Mouse (Mus musculus) midbrain, embryonic 16.5 days (tissue): Measurements from ENCODE around the gene Ogfr. TPM values are rescaled to one million over a fixed set of nuclear protein-coding genes. Genes with fewer than 3 reads are reported as not detected.

Source experiments
- ATAC-seq: fragments of 200-750 bp; cut with Nextera tagmentation; 2 replicates; pipeline ENCODE4 v1.8.0; 2017; ENCODE audit warnings: moderate TSS enrichment
- H3K27ac ChIP-seq: fragments of 300-500 bp; sonication (generic); 2 replicates; pipeline ENCODE4 v1.5.1; 2014; ENCODE audit warnings: mild to moderate bottlenecking, low read length, mixed read lengths
- H3K27me3 ChIP-seq: fragments of 300-500 bp; sonication (generic); 2 replicates; pipeline ENCODE4 v1.6.1; 2014; ENCODE audit warnings: low read depth, low read length, mixed read lengths; ENCODE audit not compliant: control insufficient read depth, insufficient read depth
- H3K36me3 ChIP-seq: fragments of 300-500 bp; sonication (generic); 2 replicates; pipeline ENCODE4 v1.6.1; 2014; ENCODE audit warnings: mild to moderate bottlenecking, low read length, moderate library complexity, mixed read lengths; ENCODE audit not compliant: control insufficient read depth, insufficient read depth
- H3K4me1 ChIP-seq: fragments of 300-500 bp; sonication (generic); 2 replicates; pipeline ENCODE4 v1.6.1; 2014; ENCODE audit warnings: mild to moderate bottlenecking, low read length, mixed read lengths; ENCODE audit not compliant: control insufficient read depth, insufficient read depth
- H3K4me2 ChIP-seq: fragments of 300-500 bp; sonication (generic); 2 replicates; pipeline ENCODE4 v1.6.1; 2014; ENCODE audit warnings: mild to moderate bottlenecking, low read length, mixed read lengths
- H3K4me3 ChIP-seq: fragments of 300-500 bp; sonication (generic); 2 replicates; pipeline ENCODE4 v1.5.1; 2014; ENCODE audit warnings: low read depth, mild to moderate bottlenecking, low read length, moderate library complexity, mixed read lengths
- H3K9ac ChIP-seq: fragments of 300-500 bp; sonication (generic); 2 replicates; pipeline ENCODE4 v1.6.1; 2014; ENCODE audit warnings: low read depth, low read length, mixed read lengths
- H3K9me3 ChIP-seq: fragments of 300-500 bp; sonication (generic); replicated peaks from 2 replicates; pipeline ENCODE4 v1.6.1; 2014; ENCODE audit warnings: mild to moderate bottlenecking, low read length, mixed read lengths; ENCODE audit not compliant: control insufficient read depth, poor library complexity, severe bottlenecking
- WGBS: fragments of 180-500 bp; shearing (Covaris S2); extraction: QIAGEN DNeasy Blood & Tissue Kit; methylation state at CpG from one replicate; pipeline ENCODE4 v1.1.7; 2014; 5-methylcytosine and 5-hydroxymethylcytosine counted together
- polyA plus RNA-seq: library from polyadenylated mRNA; unstranded; fragments of >200 nt; fragmentation: Nextera tagmentation; extraction: Ambion mirVana; gene quantifications from 2 replicates; pipeline ENCODE4 v1.2.1, GENCODE M21; 2015

The Ogfr gene
- polyA plus RNA-seq, 1 experiment from 2014 or later, result 81.2 TPM

DNA sequence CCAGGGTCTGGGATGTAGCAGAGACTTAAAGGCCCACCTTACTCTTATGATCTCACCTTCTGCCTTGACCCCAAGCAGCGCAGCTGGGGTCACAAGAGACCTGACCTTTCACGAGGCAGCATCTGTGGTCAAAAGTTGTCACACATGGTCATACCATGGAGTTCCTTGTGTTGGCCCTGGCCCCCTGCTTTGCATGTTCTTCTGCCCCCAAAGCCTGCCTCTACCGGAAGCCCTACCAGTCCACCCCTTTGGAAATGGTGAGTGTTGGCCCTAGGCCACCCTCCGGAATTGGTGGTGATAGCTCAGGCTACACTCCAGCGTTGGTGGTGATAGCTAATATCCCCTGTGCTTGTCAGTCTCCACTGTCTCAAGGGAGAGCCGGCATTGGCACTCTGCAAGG is 25.7 kb upstream of the Ogfr start:
- H3K4me1 ChIP-seq, result no peaks in the 10 kb centered on the region
- no peak overlapping the region for H3K4me2 ChIP-seq
- no peak overlapping the region for H3K4me3 ChIP-seq
- no peaks in the 10 kb centered on the region for H3K36me3 ChIP-seq
- no peak overlapping the region for H3K9ac ChIP-seq
- no peak overlapping the region for H3K27ac ChIP-seq
- H3K9me3 ChIP-seq, result no peaks in the 10 kb centered on the region
- WGBS, result 59% methylated on average over 6 of the region's 6 CpGs
- ATAC-seq, result no peak
- no peaks in the 10 kb centered on the region for H3K27me3 ChIP-seq

GRCm38 (mm10) chr2:180563841-180564240 is 25.2 kb upstream of the Ogfr start:
- ATAC-seq, result no peak
- H3K27me3 ChIP-seq, result no peaks in the 10 kb centered on the region
- H3K4me3 ChIP-seq, result no peak overlapping the region
- no peaks in the 10 kb centered on the region for H3K4me1 ChIP-seq
- no peaks in the 10 kb centered on the region for H3K36me3 ChIP-seq
- 41% methylated on average over 5 of the region's 5 CpGs for WGBS
- H3K9me3 ChIP-seq, result no peaks in the 10 kb centered on the region
- H3K27ac ChIP-seq, result no peak overlapping the region
- H3K9ac ChIP-seq, result no peak overlapping the region
- H3K4me2 ChIP-seq, result no peak overlapping the region

DNA sequence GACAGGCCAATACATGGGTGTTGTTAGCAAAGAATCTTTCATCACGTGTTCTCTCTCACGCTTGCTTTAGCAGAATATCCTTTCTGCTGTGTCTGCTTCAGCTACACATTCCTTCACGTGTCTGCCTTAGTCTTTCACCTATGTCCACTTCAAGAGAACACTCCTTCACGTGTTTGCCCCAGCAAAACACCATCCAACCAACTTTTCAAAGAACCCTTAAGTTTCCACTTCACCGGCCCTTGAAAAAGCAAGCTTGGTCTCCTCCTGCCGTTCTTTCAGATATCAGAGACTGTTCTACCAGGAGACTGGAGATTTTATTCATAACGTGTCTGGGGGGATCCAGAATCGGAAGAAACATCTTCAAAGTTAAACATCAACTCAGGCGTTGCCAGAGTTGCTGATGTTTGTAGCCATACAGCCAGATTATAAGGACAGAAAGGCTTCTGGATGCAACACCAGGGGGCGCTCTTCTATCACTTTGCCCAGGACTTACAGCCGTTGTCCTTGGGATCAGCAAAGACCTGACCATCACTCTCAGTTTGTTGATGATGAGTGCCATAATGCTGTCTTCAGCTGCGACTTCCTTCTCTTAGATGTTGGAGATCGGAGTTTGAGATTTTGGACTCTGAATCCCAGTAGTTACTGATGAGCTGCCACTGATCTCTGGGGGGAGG is 22.7 kb upstream of the Ogfr start:
- WGBS, result 35% methylated on average over 13 of the region's 13 CpGs
- no peak overlapping the region for H3K4me3 ChIP-seq
- no peak overlapping the region for H3K9ac ChIP-seq
- no peaks in the 10 kb centered on the region for H3K36me3 ChIP-seq
- H3K4me1 ChIP-seq, result no peaks in the 10 kb centered on the region
- no peaks in the 10 kb centered on the region for H3K9me3 ChIP-seq
- no peak for ATAC-seq
- no peak overlapping the region for H3K27ac ChIP-seq
- no peaks in the 10 kb centered on the region for H3K27me3 ChIP-seq
- no peak overlapping the region for H3K4me2 ChIP-seq

DNA sequence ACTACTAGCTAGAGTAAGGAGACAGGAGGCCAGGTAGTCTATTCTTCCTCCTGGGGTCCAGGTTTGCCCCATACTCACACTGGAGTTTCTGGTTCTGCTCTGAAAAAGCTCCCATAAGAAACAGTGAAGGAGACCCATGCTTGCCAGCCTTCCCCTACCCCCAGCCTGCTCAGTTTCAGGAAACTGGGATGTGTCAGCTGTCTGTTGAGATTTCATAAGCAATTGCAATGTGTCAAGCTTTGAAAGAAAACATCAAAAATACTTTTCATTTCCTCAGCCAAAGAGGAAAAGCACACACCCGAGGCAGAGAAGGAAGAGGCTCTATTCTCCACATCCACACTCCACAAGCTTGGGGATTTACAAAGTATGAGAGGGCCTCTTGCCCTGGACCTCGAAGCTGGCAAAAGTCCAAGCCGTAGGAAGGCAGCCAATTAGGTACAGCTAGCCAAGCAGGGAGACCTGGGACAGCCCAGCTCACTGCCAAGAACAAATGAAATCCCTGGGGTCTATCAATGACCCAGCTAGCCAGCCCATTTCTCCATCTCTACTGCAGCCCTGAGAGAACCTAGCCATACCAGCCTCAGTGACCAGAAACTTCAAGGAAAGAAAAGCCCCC is 19.9 kb upstream of the Ogfr start:
- H3K4me2 ChIP-seq, result no peak overlapping the region
- H3K27ac ChIP-seq, result no peak overlapping the region
- 43% methylated on average over 3 of the region's 3 CpGs for WGBS
- no peak for ATAC-seq
- H3K27me3 ChIP-seq, result no peaks in the 10 kb centered on the region
- no peak overlapping the region for H3K9ac ChIP-seq
- no peak overlapping the region for H3K4me3 ChIP-seq
- no peaks in the 10 kb centered on the region for H3K4me1 ChIP-seq
- no peaks in the 10 kb centered on the region for H3K9me3 ChIP-seq
- no peaks in the 10 kb centered on the region for H3K36me3 ChIP-seq

- Histone ChIP-seq H3K36me3 (no peaks in the 10 kb centered on the region), H3K27me3 (peaks cover 7% of the 10 kb centered on the region), H3K4me2 (no peak overlapping the region), H3K4me3 (no peak overlapping the region), H3K9ac (no peak overlapping the region), H3K9me3 (no peaks in the 10 kb centered on the region), H3K4me1 (no peaks in the 10 kb centered on the region), H3K27ac (no peak overlapping the region)
- no peak for ATAC-seq
- WGBS, result 39% methylated on average over 4 of the region's 4 CpGs
Observed at GRCm38 (mm10) chr2:180576482-180576881, 12.6 kb upstream of the Ogfr start.

DNA sequence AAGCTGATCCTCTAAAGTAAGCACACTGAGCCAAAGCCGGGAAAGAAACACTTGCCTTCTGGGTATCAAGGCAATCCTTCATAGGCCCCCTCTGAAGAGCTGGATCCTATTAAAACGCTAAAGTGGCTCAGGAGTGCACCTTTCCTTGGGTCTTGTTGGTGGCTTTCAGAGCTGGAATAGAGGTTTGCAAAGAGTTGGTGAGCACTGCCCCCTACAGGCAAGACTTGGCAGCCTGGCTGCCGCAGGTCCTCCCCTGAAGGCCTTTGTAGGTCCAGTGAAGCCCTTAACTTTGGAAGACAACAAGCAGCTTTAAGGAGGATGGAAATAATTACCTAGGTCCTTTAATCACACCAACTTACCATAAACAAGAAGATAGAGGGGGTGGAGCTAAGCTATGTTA is 10.4 kb upstream of the Ogfr start:
- Histone ChIP-seq H3K9ac (no peak overlapping the region), H3K27me3 (peaks cover 7% of the 10 kb centered on the region), H3K4me2 (no peak overlapping the region), H3K27ac (no peak overlapping the region), H3K36me3 (no peaks in the 10 kb centered on the region), H3K9me3 (no peaks in the 10 kb centered on the region), H3K4me1 (peaks cover 7% of the 10 kb centered on the region), H3K4me3 (no peak overlapping the region)
- WGBS, result 9% methylated on average over 3 of the region's 3 CpGs
- no peak for ATAC-seq

- H3K27me3 ChIP-seq, result peaks cover 7% of the 10 kb centered on the region
- ATAC-seq, result no peak
- no peak within 1 kb of the TSS for H3K27ac ChIP-seq
- no peaks in the 10 kb centered on the region for H3K9me3 ChIP-seq
- H3K36me3 ChIP-seq, result peaks cover 11% of the 10 kb centered on the region
- no peak within 1 kb of the TSS for H3K4me2 ChIP-seq
- H3K4me1 ChIP-seq, result peaks cover 25% of the 10 kb centered on the region
- H3K9ac ChIP-seq, result no peak within 1 kb of the TSS
- H3K4me3 ChIP-seq, result no peak within 1 kb of the TSS
- 78% methylated on average over 3 of the region's 3 CpGs for WGBS
Observed at GRCm38 (mm10) chr2:180581002-180581401, 8.0 kb upstream of the Ogfr start, which contains the start of gene Mrgbp. TSS of gene Mrgbp (plus strand) at chr2:180581304.

DNA sequence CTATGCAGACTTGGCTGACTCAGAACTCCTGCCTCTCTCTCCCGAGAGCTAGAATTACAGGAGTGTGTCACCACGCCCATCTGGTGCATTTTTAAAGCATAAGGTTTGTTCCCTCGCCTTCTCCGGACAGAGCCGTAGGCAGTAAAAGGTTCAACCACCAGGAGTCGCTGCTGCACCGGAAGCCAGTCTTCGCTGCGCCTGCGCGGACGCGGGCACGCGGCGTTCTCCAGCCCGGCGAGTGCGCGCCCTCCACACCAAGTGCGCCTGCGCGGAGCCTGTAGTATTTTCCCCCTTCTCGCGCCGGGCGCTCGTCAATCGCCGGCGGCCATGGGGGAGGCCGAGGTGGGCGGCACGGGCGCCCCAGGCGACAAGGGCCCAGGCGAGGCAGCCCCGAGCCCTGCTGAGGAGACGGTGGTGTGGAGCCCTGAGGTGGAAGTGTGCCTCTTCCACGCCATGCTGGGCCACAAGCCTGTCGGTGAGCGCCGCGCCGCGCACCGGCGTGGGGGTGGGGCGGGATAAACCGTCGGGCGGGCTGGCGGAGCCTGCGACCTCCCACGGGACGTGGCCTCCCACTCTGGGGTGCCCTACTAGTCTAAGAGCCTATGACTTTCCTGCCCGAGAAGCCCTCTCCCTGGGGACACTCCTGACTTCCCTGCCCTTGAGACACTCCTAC is 6.4 kb upstream of the Ogfr start:
- H3K27me3 ChIP-seq, result peaks cover 7% of the 10 kb centered on the region
- peak; percentile 76 for ATAC-seq
- peak overlapping the region; percentile 94 for H3K4me2 ChIP-seq
- peaks cover 25% of the 10 kb centered on the region for H3K4me1 ChIP-seq
- H3K27ac ChIP-seq, result peak overlapping the region; percentile 79
- no peaks in the 10 kb centered on the region for H3K9me3 ChIP-seq
- peak overlapping the region; percentile 96 for H3K9ac ChIP-seq
- H3K4me3 ChIP-seq, result peak overlapping the region; percentile 89
- H3K36me3 ChIP-seq, result peaks cover 13% of the 10 kb centered on the region
- under 1% methylated on average over 56 of the region's 57 CpGs for WGBS

- Histone ChIP-seq H3K27me3 (peaks cover 7% of the 10 kb centered on the region), H3K27ac (peak overlapping the region; percentile 79; the same call in 1 of the 2 replicates), H3K4me2 (peak overlapping the region; percentile 94), H3K9me3 (no peaks in the 10 kb centered on the region), H3K9ac (peak overlapping the region; percentile 96), H3K4me1 (peaks cover 25% of the 10 kb centered on the region), H3K4me3 (peak overlapping the region; percentile 89), H3K36me3 (peaks cover 13% of the 10 kb centered on the region)
- ATAC-seq, result peak; percentile 31
- 29% methylated on average over 7 of the region's 7 CpGs for WGBS
Observed at GRCm38 (mm10) chr2:180583154-180583507, 5.9 kb upstream of the Ogfr start.
